Mouse (Mus musculus) frontal cortex, postnatal 36 days (tissue): ENCODE data around the gene Prss38.

Source experiments
- DNase-seq, 2 experiments: peaks; one replicate each; pipeline ENCODE4 v3.0.0; 2022; ENCODE audit warnings: low spot score in 2 of 2

The Prss38 gene

DNA sequence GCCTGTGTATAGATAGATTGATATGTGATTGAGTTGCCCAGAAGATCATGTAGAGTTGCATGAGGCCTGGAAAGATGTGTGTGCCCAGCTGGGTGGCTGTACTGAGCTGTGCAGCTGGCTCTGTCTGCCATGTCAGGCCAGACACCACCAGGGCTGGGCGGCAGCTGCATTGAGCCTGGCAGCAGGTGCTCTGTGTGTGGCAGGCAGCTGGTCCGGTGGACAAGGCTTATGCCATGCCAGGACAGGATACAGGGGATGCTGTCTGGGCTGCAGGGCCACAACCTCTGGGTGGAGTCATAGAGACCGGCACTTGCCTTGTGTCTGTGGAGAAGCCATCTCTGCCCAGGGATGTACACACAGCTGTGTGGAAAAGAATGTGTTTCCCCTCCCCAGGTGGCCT lies 52.5 kb downstream of the Prss38 start:
- DNase-seq: no peak
